Mouse (Mus musculus) testis, postnatal 14 days (tissue): ENCODE results near the gene Nccrp1.
A peak's percentile ranks its signal among the peaks of the same experiment; 100 is the strongest.

ENCODE experiments used
- DNase-seq: peaks from one replicate; pipeline ENCODE4 v3.0.0; 2021; ENCODE audit warnings: low spot score

The Nccrp1 gene

DNA sequence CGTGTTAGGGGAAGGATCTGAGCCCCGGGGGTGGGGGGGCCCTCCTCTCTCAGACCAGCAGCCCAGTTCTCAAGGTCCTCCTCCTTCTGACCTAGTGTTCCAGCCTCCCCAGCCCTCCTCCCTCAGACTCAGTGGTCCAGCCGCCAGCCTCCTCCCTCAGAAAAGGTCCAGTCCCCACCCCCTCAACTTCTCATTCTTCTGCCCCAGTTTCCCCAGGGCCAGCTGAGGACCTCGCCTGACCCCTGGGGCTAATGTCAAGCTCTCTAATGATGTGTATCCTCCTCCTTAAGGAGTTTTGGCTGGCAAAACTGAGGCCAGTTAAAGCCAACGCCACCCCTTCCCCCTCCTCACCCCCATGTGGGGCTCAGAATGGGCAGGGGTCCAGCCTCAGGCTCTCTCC is at the start of gene Nccrp1:
Nccrp1 (minus strand) TSS at position 101 of the 400 bp plus-strand sequence.
- DNase-seq, result no peak

DNA sequence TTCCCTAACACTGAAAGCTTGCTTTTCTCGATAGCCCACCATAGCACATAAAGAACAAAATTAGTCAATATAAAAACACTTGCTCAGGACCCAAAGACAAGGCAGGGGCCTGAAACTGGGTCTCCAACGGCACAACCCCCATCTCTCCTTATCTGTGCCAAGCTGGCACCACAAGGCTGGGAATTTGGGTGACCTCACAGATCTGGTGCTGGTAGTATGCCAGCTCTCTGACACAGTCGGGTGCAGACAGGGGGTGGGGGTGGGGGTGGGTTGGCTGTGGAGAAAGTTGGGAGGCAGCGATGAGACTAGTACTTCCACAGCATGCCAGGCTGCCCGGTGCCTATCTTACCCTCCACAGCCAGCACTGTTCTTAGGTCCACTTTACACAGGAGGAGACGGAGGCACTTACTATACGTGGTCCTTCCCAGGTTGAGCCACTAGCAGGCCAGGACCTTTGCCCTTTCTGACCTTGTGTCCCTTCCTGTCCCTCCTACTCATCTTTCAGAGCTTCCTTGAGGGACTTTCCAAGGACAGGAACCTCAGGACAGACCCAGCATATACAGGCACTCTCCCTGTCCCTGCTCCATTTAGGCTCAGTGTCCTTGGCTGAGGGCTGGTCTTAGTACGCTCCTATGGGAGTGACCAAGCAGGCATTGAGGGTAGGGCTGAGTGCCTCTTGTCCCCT is 48.8 kb upstream of the Nccrp1 start:
- no peak for DNase-seq

DNA sequence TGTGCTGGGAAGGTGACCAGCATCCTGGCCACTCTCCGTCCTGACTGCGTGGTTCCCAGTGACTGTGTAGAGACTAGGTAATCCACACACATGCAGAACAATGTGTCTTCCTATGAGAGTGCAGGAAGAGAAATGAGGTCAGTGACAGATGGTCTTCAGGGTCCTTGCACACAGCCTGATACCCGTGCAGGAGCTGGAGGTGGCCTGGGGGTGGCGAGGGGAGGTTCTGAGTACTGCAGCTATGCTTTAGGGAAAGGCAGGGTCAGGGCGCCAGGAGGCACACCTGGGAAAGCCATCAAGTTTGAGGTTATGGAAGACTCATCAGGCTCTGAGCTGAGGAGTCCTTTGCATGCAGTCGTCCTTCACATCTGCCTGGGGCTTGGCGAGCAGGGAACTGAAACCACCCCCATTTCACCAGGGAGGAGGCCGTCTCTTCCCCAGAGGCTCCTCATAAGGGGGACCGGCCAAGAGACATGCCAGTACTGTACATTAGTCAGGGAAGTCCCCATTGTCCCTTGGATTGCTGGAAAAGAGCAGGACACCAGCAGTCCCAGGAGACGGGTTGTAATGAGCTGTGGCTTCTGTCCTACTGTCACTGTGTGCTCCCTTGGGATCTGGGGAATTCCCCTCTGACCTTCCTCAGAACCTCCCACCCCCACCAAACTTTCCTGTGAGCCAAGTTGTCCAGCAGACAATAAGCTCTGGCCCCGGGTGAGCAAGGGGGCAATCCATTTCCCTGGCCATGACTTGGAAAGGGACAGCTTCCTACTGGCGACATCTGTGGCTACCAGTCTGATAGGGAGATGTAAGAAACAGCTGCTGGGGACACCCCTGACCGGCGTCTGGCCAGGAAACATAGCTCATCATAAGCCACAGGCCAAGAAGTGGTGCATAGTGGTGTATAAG is 46.4 kb upstream of the Nccrp1 start:
- no peak for DNase-seq

DNA sequence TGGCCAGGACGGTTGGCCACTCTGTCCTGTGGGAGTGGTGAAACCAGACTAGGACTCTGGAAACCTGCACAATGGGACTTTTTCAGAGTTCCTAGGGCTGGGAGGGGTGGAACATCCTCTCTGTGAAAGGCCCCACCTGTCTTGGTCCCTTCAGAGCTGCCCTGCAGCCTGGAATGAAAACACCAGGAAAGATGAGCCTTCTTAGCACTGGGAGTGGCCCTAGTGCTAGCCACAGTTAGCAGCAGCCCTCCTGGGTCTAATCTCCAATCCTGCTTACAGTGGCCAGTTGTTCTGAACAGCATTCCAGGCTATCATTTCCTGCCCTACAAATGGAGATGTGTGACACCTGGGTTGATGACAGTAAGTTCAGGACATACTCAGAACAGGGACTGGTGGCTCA is 44.8 kb upstream of the Nccrp1 start:
- DNase-seq, result no peak

DNA sequence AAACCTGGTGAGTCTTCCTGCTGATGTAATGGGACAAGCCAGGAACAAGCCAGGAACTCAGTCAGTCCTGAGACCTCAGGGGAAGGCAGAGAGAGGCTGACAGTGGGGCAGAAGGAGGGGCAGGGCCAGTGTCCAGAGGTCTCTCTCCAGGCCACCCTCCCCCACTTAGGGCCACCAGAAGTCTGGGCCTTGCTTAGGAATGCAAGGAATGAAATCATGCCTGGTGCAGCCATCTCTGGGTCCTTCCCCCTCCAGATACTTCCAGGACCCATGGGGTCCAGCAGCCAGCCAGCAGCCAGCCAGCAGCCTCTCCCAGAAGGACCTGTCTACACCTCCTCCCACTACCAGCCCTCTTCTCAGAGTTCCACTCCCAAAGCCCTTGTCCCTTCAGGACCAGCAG is 40.6 kb upstream of the Nccrp1 start:
- no peak for DNase-seq

DNA sequence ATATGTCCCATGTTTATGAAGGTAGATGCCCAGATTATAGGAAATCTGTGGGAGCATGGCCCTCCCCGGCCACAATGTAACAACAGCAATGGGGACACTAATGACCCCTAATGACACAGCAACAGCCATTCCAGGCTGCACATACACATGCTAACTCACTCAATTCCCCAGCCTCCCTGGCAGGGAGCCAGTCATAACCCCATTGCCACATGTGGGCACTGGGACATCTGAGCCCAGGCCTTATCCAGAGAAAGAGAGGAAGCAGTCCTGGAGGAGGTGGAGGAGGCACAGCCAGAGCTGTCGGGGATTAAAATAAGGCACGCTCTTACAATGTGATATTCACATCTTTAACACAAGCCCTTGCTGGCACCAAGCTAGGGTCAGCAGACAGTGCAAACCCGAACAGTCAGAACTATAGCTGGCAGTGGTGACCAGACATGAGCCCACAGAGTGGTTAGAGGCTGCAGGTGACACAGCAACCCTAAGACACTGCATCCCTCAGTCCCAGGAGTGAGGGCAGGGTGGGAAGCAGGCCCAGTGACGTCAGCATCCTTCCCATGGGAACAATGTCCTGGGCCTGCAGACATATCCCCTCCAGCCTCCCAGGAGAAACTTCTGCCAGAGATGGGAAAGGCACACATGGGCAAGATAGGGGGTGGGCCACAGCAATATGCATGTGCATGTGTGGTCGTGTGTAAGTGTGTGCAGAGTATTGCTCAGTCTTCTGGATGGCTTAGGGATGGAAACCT is 39.8 kb upstream of the Nccrp1 start:
- no peak for DNase-seq

DNA sequence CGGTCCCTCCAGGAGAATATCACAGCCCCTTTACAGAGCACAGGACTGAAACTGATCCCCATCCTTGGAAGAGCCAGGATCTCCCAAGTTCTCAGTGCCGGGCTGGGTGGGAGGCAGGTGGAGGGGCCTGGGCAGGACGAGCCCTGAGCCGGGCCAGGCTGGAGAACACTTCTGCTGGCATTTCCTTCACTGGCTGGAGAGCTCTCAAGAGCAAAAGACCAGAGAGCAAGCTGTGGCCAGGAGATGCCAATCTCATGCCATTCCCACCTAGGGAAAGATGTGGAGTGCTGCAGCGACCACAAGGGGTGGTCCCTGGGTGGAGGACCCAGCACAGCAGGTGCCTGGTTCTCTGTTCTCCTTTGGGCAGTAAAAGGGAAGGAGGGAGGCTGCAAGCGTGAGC is 37.9 kb upstream of the Nccrp1 start:
- DNase-seq, result no peak

DNA sequence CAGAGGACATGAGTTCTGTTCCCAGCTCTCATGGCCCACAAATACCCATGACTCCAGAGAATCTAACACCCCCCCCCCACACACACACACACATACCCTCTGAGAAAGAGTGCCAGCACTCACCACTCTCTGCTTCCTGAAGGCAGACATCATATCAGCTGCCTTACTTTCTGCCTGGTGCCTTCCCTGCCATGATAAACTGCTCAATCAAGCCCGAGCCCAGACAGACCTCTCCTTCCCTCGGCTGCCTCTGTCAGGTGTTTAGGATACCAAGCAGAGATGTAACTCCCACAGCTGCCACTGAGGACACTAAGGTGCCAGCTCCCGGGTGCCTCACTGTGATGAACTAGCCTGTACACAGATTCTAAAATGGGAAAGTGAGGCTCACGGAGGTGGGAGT is 37.4 kb upstream of the Nccrp1 start:
- DNase-seq, result no peak

DNA sequence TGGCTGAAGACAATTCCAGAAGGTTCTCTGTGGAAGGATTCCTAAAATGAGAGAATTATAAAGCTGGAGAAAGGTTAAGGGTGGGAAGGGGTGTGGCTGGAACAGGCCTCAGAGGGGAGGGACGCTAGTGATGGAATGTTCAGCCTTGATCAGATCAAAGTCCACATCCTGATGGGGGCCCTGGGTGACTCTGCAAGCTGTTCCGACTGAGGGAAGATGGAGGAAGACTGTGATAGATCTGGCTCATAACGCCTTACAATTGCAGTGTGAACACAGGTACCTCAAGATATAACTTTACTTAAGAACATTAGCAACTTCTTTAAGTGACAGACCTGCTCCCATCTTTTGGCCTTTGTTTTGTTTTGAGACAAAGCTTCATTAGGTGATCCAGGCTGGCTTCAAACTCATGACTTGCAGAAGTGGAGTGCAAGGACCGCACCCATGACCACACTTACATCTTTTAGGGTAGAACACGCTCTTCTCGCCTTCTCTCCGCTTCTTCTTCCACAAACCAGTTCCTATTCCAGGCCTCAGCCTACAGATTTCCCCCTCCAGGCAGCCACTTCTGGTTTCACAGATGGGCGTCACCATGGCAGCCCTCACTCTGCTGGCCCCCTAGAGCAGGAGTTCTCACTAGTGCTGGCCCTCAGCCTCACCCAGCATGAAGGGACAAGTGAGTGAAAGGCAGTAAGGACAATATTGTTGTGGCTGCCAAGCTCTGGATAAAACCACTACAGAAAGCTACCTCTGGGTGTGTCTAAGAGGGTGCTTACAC is 36.7 kb upstream of the Nccrp1 start:
- DNase-seq, result no peak

DNA sequence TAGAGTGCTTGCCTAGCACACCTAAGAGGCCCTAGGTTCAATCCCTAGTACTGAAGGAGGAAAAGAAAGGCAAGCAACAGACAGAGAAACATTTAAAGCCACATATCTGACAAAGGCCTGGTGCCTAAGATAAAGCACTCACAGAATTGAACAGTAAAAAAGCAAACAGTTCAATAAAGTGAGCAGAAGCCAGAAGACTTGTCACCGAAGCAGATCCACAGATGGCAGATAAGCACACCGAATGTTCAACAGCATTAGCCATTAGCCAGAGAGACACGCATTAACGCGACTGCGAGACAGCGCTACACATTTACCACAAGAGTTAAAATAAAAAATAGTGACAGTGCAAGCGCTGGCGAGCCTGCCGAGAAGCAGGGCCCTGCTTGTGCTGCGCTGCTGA is 35.8 kb upstream of the Nccrp1 start:
- no peak for DNase-seq

DNA sequence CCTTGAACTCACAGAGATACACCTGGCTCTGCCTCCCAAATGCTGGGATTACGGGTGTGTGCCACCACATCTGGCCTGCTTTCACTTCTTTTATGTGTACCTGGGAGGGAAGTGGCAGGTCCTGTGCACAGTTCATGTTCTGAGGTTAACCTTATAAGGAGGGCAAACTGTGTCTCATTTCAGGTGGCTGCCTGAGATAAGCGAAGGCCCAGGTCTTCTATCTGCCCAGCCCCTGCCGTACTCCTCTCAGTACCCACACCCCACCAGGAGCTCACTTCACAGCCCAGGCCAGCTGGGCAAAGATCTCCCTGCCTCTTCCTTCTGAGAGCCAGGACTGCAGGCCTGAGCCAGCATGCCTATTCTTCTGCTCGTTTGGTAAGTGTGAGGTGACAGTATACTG is 34.7 kb upstream of the Nccrp1 start:
- no peak for DNase-seq

DNA sequence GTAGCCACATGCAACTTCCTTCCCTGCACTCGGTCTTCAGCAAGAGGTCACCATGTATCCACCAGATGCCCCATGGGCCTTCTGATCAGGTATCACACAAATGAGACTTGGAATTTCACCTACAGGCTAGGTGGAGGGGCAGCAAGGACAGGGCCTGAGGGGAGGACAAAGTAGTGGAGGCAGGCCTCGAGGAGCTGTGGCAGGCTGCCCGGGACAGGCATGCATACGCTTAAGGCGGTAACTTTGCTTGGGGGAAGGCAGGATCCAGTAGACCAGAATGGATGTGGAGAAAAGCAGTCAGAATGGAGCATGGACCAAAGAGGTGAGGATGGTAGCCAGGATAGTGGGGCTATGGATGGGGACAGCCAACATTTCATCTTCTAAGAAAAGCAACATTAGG is 32.8 kb upstream of the Nccrp1 start:
- no peak for DNase-seq

DNA sequence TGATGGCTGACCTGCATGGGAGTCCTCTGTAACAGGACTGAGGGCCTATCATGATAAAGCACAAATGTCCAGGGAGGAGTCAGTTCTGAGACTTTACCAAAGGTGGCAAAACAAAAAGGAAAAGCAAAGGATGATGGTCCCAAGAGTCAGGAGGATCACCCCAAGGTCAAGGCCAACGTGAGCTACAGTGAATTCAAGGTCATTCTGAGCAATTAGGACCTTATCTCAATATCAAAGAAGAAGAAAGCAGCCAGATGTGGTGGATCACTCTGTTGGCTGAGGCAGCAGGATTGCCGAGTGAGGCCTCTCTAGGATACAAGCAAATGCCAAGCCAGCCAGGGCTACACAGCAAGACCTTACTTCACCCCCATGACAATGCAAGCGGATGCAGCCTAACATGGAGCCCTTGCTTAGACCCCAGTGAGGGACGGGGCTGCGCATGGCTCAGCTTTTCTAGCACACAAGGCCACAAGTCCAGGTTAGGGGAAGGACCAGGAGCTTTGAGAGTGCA is 31.5 kb upstream of the Nccrp1 start:
- DNase-seq, result no peak

DNA sequence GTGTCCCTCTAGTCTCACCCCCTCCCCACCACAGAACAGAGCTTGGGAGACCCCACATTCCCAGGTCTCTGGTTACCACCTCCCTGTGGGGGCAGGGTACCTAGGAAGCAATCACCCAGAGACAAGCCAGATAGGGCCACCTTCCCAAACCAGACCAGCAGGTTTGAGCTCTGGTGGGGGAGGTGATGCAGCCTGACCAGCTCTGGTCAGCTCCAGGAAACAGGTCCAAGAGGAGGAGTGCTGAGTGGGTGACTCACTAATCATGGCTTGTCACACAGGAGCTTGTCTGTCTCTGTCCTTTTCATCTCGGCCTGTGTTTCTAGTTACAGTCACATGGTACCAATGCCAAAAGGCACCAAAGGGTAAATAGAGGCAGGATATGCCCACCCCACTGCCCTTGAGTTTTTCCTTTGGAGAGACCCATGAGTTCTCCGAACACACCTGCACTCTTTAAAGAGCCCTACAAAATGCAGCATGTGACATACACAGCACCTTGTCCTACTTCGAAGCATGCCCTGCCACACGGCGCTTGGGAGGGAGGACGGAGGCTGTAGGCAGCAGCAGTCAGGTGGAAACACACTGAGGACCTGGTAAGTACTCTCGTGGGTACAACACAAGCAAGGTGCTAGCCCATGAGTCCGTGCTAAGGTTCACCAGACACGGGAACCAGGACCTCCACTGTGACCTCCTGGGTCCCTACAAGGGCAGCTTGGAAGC is 30.9 kb upstream of the Nccrp1 start:
- peak; percentile 32 for DNase-seq

DNA sequence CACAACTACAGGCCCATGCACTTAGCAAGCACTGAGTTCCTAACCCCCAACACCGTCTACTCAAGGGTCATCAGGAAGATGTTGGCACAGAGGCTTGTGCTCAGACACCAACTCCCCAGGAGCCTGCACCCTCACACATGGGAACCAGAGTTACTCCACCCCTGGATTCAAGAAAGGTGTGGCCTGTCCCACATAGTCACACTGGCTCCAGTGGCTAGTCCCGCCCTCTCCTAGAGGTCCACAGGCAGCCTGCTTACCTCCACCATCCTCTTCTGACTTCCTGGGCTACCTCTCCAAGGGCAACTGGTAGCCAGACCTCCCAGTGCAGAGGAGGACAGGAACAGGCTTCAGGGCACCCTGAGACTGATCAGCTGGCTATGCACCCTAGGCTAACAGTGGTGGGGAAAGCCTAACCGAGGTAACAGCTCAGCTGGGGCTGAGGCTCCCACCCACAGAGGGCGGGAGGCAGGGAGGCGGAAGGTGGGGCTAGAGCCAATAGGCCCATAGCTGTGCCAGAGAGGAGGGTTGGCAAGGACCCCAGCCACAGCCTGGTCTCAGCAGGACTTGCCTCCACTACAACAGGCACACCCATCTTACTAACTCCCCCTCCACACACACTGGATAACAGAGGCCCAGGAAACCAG is 29.3 kb upstream of the Nccrp1 start:
- peak; percentile 67 for DNase-seq

DNA sequence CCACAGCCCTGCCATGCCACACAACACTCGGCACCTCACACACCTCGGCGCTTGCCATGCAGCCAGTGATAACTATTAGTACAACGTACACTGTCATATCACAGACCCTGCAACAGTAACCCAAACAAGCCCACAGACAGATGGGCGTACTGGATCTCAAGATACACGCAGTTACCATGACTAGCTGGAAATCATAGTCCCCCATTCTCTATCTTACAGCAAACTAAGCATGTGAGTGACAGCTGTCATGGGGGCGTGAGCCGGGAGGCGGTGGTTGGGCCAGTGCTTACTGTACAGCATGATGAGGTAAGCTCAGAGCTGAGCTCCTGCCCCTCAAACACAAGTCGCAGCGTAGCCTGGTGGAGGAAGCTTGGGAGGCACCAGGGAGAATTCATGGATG is 28.5 kb upstream of the Nccrp1 start:
- DNase-seq, result no peak

DNA sequence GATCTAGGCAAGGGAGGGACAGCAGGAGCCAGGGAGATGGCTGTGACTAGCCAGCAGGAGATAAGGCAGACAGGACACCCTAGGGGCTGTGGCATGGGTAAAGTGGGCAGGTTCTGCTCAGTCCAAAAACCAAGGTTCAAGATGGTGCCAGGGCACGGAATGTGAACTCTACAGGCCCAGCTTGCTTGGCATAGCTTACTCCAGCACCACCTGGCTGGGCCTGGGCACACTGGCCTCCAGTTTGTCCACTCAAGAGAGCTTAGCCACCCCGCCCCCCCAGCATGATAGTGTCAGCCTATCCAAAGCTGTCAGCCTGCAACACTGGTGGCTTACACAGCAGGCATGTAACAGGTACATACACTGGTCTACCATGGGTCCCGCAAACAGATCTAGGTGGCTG is 26.2 kb upstream of the Nccrp1 start:
- DNase-seq, result no peak

DNA sequence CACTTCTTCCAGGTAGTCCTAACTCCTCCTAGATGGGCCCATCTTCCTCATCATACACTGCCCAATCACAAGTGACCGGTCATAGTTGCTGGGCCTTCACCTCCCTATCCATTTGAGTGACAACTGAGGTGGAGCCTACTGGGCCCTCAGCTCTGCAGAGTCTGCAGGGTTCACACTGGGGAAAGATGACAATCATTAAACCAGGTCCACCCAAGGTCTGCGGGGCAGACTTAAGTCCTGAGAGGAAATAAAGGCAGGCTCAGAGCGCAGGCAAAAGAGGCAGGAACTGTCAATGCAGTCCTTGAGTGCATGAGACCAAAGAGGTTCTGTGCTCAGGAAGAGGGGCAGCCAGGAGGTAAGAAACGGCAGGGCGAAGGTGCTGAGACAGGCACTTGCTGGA is 25.6 kb upstream of the Nccrp1 start:
- DNase-seq, result no peak

DNA sequence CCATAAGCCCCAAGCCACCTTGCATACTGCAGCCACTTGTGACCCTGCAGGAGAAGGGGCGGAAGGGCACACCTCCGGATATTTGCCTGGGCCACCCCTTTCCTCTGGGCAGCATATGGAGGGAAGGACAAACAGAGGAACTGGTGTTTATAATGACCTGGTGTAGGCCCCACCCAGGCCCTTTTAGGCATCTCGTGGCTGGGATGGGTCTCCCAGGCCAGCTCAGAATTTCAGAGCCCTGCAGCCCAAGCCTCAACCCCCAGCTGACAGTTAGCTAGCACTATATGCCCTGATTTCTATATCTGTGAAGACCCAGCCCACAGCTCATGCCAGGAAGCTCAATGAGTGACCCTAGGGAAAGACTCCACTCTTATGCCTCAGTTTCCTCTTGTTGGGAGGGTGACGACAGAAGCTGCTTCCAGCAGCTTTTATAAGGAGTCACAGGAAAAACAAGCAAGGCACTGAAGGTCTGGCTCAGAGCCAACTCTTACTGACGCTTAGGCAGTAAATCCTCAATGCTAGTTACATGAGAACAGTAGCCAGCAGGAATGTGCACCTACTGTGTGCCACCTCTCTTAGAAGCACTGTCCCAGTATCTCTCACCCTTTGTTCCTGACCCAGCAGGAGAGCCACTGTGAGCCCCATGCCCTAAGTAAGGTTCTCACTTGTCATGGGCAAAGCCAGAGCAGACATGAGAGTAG is 24.1 kb upstream of the Nccrp1 start:
- DNase-seq, result no peak
